Mouse (Mus musculus) gonadal fat pad, adult 2 months (tissue): Measurements from ENCODE around the gene Kcnh7. TPM values are rescaled to one million over a fixed set of nuclear protein-coding genes. Genes with fewer than 3 reads are reported as not detected.

Experiments used
- DNase-seq: peaks from one replicate; pipeline ENCODE4 v3.0.0-alpha.2; 2012; ENCODE audit warnings: low read depth
- polyA plus RNA-seq: library from polyadenylated mRNA; depleted of rRNA; stranded (reverse); fragments of >200 nt; gene quantifications from 2 replicates; pipeline ENCODE4 v1.2.3, GENCODE M21; 2012; rRNA removed

Kcnh7 gene
- not detected in 2 replicates for polyA plus RNA-seq

DNA sequence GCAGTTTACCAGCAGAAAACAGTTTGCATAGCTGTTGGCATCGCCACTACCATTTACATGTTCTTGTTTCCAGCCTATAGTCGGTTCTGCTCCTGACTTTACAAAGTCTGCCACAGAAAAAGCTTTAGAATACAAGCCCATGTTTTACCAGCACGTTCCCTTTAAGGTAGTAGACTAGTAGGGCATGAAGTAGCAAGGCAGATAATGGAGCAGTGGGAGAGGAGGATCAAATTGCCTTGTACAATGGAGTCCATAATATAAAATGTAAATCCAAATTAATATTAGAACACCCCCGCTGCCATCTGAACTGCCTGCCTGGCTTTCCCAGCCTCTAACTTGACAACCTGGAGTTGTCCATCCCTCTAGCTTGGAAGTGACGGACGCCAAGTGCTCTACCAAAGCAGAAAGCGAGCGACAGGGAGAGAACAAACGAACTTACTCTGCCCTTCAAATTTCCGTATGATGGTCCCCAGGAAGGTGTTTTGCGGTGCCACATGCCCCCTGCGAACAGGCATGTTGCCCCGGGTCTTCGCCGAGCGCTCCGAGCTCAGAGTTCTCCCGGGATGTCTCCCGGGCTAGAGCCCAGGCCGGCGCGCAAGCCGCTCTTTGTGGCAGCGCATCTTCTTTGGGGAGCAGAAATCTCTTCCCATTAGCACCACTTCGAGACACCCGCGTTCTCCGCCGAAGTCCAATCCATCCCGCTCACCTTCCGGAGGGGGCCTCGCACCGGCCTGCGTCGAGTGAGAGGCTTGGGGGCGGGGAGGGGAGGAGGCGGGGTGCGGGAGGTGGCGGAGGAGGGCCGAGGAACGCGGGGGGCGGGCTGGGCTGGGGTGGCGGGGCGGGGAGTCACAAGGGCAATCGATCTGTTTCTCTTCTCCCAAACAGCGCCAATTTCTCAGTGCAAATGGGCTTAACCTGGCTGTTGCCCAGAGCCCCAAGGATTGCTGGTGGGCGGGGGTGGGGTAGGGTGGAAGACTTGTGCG is at the start of gene Kcnh7:
TSS of gene Kcnh7 (minus strand) at position 725 of the 983 bp plus-strand sequence.
- DNase-seq, result no peak

DNA sequence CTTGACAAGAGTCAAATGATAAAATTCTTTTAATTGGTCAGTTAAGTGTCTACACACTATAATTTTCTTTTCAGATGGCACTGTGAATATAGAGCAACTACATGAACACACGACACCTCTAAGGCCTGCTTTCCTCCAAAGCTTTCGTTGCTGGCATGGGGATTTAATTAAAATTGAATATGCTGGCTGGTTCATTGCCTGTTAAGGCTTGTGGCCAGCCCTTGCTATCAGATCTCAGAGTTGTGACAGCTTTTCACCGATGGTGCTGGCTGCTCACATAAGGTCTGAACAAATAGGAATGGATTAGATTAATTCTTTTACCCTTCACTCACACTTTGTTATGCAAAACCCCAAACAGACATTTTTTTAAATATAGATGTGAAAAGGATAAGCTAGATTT is 23.3 kb upstream of the Kcnh7 start:
- no peak for DNase-seq

DNA sequence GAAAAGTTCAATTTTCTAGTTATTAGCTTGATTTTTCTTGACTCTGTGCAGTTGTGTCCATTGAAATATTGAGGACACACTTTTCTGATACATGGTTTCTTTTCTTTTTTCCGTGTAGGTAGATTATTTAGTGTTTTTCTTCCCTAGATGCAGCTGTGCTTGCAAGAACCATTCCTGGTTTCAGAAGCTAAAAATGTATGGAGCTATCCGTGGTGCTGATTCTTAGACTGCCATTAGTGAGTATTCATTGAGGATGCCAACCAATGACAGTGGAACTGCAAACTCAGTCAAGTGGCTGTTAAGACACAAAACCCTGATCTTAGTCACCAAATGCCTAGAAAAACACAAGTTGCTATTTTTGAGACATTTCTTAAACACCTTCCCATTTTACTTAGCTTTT is 1.9 kb upstream of the Kcnh7 start:
- no peak for DNase-seq

DNA sequence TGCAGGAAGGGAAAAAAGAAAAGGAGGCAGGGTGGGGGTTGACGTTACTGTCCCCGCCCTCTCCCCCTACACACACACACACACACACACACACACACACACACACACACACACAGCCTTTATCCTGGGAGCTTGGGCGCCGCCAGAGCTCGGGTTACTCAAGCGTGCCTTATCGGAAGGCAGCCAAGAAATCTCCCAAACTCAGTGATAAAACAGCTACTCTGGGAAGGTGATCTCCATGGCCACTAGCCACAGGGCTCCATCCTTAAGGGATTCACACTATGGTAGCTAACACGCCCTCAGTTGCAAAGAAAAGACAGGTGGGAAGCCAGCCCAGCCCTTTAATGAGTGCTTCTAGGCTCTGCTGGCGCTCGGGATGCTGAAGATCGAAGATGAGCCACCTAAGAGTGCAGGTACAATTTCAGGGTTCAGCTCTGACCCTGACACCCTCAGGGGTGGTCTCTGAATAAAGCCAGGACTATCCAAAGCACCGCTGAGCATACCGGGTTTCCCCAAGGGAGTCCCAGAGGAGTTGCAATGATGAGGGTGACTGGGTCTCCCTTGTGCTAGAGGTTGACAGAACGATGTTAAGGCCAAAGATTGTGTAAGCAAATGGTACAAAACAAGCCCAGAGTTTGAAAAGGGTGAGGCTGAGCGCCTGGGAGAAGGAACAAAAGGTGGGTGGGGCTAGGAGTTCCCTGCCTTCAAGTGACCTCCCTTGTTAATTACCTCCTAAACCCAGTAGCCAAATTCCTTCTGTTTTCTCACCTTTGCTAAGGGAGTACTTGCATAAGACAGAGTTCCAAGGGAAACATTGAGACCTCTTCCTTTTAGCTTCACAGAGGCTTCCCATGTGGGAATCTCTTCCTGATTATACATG is 704 bp upstream of the Kcnh7 start:
- no peak for DNase-seq

DNA sequence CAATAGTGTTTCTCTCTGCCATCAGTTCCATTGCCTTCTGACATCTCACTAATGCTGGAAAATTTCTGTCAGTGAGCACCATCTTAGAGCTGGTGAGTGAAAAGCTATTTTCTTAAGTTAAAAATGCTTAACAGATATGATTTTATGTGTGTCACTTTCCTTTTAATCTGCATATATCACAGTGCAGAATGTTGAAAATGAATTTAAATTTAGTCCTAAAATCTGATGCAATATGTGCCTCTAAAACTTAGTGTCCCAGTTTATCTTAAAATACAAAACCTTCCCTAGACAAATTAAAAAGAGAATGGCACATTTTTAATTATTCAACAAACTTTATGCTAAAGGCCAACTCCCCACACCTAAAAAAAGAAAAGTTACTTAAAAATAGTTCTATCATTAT is 30.4 kb downstream of the Kcnh7 start:
- no peak for DNase-seq

DNA sequence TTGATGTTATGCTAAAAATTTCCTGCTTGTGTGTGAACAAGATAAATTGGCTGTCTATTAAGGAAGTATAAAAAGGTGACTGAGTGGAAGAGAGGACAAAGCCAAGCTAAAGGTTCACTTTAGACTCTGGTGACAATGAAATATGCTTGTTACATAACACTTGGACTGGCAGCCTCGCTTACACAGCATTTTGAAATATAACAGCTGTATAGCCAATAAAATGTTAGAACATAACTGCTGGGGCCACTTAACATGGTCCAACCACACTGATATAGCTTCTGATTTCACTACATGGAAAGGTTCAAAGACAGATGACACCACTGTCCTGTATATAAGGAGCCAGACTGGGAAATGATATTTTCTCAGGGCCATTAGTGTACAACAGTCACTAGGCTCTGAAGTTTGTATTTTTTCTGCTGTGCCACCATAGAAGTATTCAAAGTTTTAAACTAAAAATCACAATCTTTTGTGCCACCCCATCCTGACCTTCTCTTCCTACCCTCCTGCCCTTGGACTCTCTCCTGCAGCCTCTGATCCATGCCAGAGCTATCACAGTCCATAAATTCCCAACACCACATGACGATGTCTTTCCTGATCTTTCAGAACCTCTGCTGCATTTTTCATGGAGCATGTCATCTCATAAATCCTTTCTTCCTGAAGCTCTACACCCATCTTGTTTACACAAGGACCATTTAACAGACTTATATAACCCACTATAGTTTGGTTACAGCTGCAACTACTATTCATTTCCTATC is 56.1 kb downstream of the Kcnh7 start:
- no peak for DNase-seq

DNA sequence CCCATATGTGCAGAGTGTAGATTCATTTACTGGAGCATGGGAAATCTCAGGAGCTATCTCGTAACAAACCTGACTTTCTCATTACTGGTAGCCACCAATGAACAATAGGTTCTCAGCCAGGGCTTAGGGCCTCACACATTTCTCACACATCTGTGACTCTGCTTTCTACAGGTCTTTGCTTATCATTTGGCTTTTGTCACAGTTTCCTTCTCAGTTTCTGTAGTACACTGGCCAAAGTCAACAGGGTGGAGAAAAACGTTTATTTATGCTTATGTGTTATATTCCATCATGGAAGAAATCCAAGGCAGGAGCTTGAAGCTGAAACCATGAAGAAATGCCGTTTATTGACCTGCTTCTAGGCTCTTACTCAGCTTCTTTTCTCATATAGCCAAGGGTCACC is 63.8 kb downstream of the Kcnh7 start:
- no peak for DNase-seq

DNA sequence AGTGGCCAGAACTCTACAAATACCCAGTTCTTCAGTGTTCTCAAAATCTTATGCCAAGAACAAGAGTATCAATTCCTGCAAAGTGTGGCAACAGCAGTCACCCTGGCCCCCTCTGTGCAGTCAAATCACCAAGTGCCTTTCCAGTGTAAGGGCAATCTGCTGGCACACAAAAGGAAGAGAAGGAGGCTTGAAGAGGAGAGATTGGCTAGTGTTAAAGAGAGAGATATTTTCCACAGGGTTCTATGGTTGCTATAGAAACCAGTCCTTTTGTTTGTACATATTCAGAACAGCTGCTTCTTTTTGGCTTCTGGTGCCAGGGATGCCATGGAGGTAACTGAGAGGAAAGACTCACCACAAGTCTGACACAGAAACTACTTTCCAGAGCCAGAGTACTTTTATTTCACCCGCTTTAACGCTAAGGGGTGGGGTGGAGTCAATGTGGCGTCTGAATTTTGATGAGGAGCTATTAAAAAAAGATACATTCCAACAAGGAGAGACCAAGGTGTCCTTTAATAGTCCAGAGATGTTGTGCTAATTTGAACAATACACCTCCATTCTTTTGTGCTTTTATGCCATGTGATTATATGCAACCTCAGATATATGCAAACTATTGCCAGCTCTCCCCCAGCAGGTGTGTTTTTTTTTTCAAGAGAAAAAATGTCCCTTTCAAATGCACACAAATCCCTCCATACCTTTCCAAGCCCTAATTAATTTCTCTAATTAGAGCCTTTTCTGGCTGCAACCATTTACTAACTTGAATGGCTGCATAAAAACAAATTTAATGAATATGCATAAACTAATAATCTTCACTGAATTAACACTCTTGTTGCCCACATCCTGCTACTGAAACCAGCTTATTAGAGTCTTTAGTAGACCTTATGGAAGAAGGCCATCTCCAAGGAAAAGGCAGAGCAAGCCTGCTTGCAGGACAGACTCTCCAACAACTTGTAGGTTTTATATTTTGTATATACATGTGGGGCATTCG is 66.6 kb downstream of the Kcnh7 start:
- DNase-seq, result no peak

DNA sequence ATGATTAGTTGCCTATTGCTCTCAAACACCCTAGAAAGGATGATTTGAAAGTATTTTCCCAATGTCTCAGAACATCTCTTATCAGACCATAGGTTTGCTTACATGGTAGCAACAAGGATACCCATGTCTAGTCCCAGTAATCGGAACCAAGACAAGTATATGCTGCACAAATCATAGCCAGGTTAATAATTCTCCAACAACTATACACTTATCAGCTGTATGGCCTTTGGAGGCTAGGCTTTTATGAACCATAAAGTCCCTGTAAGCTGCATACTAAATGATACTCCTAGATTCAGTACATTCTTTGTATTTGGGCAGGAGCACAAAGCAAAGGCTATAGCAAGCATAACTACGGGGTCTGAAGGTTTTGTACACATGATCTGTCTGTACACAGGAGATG is 78.1 kb downstream of the Kcnh7 start:
- no peak for DNase-seq

DNA sequence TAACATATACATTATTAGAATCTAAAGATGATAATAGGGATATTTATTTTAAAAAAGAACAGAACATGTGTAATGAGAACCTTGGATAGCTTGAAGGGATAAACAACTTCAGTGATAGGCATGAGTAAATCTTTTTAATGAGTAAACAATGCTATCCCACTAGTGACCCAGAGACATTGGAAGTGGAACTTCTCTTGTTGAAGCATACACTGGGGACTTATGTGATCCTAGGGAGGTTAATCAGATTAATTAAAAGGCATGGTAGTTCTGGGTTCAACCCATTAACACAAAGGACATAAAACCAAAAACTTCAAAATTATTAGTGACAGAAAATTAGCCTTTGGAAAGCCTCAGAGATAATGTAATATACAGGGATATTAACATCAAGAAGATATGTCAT is 84.4 kb downstream of the Kcnh7 start:
- no peak for DNase-seq

DNA sequence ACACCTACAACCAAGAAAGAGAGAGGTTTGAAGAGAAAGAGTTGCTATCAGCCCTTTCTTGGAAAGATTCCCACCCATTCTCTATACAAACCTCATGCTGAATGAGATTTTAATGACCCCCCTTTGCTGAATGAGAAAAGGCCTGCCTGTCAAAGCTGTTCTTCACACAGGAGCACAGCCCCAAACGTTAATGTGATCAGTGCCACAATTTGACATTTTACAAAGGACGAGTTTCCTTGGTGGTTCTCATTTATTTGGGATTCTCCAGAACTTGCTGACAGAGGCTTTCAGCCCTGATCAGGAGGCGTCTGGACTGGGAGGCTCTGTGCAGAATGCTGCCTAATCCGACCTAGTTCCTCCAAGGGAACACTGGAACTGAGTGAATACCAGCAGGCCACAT is 92.3 kb downstream of the Kcnh7 start:
- DNase-seq, result no peak

DNA sequence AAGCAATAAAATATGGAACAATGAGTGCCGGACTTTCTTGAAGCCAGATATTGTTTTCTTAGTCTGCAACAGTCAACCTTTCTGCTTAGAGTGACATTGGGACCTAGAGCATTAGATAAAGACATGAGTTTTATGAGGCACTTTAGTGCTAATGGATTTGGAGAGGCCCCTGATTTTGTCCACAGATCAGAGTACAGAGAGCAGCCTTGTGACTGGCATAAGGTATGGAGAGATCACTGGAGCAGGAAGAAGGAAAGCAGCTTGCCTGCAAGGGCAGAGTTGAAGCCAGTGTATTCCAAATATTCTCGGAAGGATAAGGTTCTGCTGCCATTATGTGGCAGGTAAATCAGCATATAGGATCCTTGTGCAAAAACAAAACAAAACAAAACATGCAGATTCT is 93.6 kb downstream of the Kcnh7 start:
- no peak for DNase-seq

DNA sequence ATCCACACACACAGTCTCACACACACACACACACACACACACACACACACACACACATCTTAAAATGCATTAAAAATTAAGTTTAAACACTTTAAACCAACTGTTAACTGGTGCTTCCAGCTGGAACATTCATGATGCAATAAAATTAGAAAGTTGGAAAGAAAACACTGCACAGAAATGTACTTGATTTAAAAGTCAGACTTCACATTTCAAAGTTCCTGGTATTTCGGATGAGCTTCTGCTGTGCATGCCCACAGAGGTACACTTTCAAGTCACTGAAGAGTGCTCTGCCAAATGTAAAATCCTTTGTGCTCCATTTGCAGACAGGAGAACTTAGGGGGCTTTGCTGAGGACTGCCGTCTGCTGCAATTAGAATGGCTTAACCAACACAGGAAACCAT is 125.7 kb downstream of the Kcnh7 start:
- no peak for DNase-seq

DNA sequence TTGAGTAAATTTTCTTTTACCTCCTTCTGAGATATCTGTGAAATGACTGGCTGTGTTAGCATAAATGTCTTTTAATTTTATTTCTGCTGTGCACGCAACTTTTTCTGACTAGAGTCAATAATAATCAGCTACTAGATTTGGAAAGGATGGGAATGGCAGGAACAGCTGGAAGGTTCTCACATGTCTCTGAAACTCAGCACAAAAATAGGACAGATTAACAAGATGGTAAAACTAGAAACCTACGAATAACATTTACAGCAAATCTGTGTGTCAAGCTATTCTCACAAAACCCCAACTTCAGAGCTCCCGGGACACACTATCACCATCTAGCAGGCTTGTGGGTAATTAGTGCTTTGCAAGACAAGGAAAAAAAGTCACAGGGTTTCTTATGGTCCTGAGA is 134.2 kb downstream of the Kcnh7 start:
- no peak for DNase-seq

DNA sequence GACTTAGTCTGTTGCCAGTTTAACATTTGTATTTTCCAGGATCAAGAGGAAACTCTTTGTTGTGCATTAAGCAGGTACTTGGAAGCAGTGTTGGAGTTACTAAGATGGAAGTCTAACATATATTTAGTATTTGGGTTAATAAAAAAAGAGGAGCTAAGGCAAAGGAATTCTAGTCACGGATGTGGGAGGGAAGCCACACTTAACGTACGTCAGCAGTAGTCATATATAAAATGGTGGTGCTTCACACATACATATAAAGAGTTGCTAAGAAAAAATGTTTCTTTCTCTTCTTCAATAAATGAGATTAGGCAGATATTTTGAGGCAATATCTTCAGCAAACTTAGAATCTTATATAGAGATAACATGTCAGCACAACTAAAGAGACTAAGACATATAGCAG is 144.4 kb downstream of the Kcnh7 start:
- no peak for DNase-seq

DNA sequence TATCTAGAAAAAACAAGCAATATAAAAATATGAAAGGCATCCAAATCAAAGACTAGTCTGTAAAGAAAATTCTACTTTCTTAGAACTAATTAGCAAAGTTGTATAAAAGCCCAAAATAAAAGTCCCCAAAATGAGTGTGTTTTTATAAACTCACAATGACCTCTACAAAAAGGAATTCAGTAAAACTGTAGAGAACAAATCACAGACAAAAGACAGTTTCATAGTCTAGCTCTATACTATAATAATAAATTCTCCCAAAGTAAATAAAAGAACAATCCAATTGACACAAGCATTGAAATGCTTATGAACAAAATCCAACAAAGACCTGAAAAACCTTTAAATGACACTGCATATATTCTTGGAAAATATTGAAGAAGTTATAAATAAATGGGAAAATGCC is 169.2 kb downstream of the Kcnh7 start:
- no peak for DNase-seq

DNA sequence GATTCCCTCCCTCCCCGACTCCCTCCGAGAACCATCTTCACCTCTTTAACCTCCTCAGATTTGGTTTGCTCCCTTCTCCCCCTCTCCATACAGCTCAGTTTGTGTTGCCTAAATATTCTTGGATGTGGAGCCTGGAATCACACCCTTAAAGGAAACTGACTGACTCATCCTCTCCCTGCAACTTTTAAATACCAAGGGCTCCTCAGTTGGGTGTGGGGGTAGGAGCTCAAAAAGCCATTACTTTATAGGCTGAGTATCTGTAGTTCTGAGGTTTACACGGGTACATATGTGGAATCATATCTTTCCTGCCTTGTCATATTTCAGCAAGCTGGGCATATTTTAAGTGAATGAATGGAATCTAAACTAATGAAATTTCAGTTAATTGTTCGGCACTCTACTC is 174.9 kb downstream of the Kcnh7 start:
- no peak for DNase-seq

DNA sequence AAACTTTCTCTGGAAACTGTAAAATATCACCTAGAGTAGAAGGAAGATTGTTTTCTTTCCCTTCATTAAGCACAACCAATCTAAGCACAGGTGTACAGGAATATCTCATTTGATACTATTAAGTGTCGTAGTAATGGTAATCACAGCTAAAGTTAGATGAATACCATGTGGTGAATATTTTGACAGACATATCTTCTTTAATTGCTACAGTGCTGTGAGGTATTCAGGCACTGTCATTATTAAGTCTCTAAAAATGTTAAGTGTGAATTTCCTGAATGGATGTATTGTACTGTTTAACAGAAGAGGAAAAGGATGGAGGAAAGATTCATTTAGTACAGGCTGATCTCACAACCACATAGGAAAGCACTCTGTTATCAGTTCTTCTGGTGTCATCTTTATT is 181.3 kb downstream of the Kcnh7 start:
- no peak for DNase-seq

DNA sequence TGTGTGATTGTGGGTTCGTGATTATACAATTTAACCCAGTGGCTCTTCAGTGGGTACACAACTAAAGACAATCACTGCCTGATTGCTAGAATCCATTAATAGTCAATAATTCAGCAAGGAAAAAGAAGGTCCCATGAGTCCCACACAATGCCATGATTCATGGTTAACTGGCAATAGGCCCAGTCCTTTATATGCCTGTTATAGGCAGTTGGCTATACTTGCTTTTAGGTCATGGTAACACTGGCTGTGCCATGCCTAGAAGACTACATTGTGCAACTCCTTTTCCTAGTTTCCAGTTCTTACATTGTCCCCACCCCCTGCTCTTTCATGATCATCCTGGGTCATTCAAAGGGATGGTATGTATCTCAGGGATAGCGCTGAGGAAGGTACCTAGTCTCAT is 186.4 kb downstream of the Kcnh7 start:
- no peak for DNase-seq

DNA sequence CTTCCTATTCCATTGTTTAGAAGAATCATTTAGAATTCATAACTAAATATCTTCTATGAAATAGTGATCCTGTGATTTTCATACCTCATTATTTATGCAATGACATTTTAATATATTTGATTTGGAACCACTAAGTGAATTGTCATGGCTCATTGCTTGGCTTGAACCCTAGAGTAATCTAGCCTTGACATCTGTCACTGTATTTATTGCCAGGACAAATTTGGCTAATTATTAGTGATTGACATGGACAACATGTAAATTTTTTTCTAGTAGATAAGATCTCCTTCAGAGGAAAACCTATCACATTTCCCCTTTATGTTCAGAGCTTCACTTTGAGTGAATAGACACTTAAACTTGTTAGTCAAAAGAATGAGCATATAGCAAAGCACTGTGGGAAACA is 195.5 kb downstream of the Kcnh7 start:
- DNase-seq, result no peak

DNA sequence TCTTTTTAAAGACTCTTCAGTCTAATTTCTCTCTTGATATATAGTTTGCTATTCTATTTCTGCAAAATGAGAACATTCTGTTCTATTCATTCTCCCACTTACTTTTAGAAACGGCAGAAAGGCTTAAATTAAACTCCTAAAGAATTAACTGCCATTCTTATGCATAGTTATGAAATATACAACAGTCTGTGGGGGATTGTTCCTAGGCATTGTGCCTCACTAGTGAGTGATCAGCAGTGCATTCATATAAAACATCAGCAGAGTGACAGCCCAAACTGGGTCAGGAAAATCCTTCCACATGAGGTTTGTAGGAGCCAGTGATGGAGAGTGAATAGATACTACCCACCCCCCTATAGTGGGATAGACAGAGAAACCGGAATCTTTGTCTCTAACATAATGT is 200.2 kb downstream of the Kcnh7 start:
- DNase-seq, result no peak
